In genomic region chr16:18386972-18387371, GRCm38 (mm10) we compare ENCODE assay signal across 10 mouse cellular contexts. TPM values are rescaled to one million over a fixed set of nuclear protein-coding genes. Genes with fewer than 3 reads are reported as not detected.
DNase-seq lines count a peak whose midpoint lies in the region; ATAC-seq and TF ChIP-seq lines count a peak whose summit lies in the region.
"Had no signal": no experiment of that assay in that cellular context is flagged by ENCODE, and none has a peak within 500 bp of the region (broad histone marks: within the 10 kb centered on the region; RNA-seq: fewer than 3 reads in every experiment).

No protein-coding gene starts in this region.

- H3K27ac ChIP-seq in forebrain, embryonic 10.5 days: peak overlapping the region; percentile 80
- H3K27ac ChIP-seq in forebrain, embryonic 15.5 days (replicated peaks): no peak overlapping the region
- no peak overlapping the region for H3K27ac ChIP-seq in hindbrain, embryonic 12.5 days
- H3K27ac ChIP-seq in liver, postnatal 0 days (ENCODE audit: low read depth): peak overlapping the region; percentile 53
- no peak overlapping the region for H3K27ac ChIP-seq in forebrain, embryonic 13.5 days

- H3K9ac ChIP-seq in forebrain, embryonic 15.5 days (replicated peaks): no peak overlapping the region
- 0 out of 2 replicates have a peak overlapping the region, but pooled peaks have one; percentile 39 for H3K9ac ChIP-seq in hindbrain, embryonic 12.5 days
- H3K9ac ChIP-seq in liver, postnatal 0 days (replicated peaks): no peak overlapping the region
- no peak overlapping the region for H3K9ac ChIP-seq in forebrain, embryonic 13.5 days

- no peak for TF ChIP-seq EP300 in liver, postnatal 0 days (IDR thresholded peaks at IDR 0.05; ENCODE audit: low read depth)

- no peak for ATAC-seq in forebrain, embryonic 15.5 days (replicated peaks)
- ATAC-seq in hindbrain, embryonic 12.5 days (ENCODE audit: low FRiP score): no peak
- ATAC-seq in liver, postnatal 0 days: no peak
- no peak for ATAC-seq in forebrain, embryonic 13.5 days
- ATAC-seq: intestine, embryonic 16.5 days had no signal

- TF ChIP-seq CTCF in liver, postnatal 0 days (IDR thresholded peaks at IDR 0.05; ENCODE audit: low read depth): no peak

- 62% methylated on average over 3 of the region's 3 CpGs for WGBS in forebrain, embryonic 10.5 days
- WGBS in forebrain, embryonic 15.5 days: 60% methylated on average over 3 of the region's 3 CpGs
- 41% methylated on average over 3 of the region's 3 CpGs for WGBS in hindbrain, embryonic 12.5 days
- WGBS in liver, postnatal 0 days (ENCODE audit: insufficient replicate concordance): 50% methylated on average over 3 of the region's 3 CpGs
- 57% methylated on average over 3 of the region's 3 CpGs for WGBS in forebrain, embryonic 13.5 days

- no peak overlapping the region for H3K4me3 ChIP-seq in forebrain, embryonic 10.5 days
- H3K4me3 ChIP-seq in forebrain, embryonic 15.5 days: no peak overlapping the region
- H3K4me3 ChIP-seq in hindbrain, embryonic 12.5 days: no peak overlapping the region
- no peak overlapping the region for H3K4me3 ChIP-seq in liver, postnatal 0 days (ENCODE audit: low read depth, low read length)
- H3K4me3 ChIP-seq in forebrain, embryonic 13.5 days: no peak overlapping the region

- H3K9me3 ChIP-seq in forebrain, embryonic 10.5 days: no peaks in the 10 kb centered on the region
- H3K9me3 ChIP-seq in forebrain, embryonic 15.5 days: no peaks in the 10 kb centered on the region
- no peaks in the 10 kb centered on the region for H3K9me3 ChIP-seq in hindbrain, embryonic 12.5 days (replicated peaks)
- H3K9me3 ChIP-seq in liver, postnatal 0 days (ENCODE audit: low read length): no peaks in the 10 kb centered on the region
- H3K9me3 ChIP-seq in forebrain, embryonic 13.5 days (replicated peaks): no peaks in the 10 kb centered on the region

- no peak overlapping the region for H3K4me2 ChIP-seq in forebrain, embryonic 15.5 days (replicated peaks)
- H3K4me2 ChIP-seq in hindbrain, embryonic 12.5 days (replicated peaks): no peak overlapping the region
- H3K4me2 ChIP-seq in liver, postnatal 0 days (ENCODE audit: low read depth, low read length): no peak overlapping the region
- H3K4me2 ChIP-seq in forebrain, embryonic 13.5 days: no peak overlapping the region

- H3K36me3 ChIP-seq in forebrain, embryonic 10.5 days (replicated peaks): no peaks in the 10 kb centered on the region; the same call in none of the 2 replicates
- H3K36me3 ChIP-seq in forebrain, embryonic 15.5 days: no peaks in the 10 kb centered on the region
- no peaks in the 10 kb centered on the region for H3K36me3 ChIP-seq in hindbrain, embryonic 12.5 days
- no peaks in the 10 kb centered on the region for H3K36me3 ChIP-seq in liver, postnatal 0 days (replicated peaks; ENCODE audit: insufficient read depth, low read length)
- H3K36me3 ChIP-seq in forebrain, embryonic 13.5 days (ENCODE audit: poor library complexity, severe bottlenecking): no peaks in the 10 kb centered on the region

- peaks cover 89% of the 10 kb centered on the region for H3K4me1 ChIP-seq in forebrain, embryonic 10.5 days
- H3K4me1 ChIP-seq in forebrain, embryonic 15.5 days: peaks cover 50% of the 10 kb centered on the region
- H3K4me1 ChIP-seq in hindbrain, embryonic 12.5 days: peaks cover 79% of the 10 kb centered on the region
- peaks cover 34% of the 10 kb centered on the region for H3K4me1 ChIP-seq in liver, postnatal 0 days (ENCODE audit: insufficient read depth)
- peaks cover 66% of the 10 kb centered on the region for H3K4me1 ChIP-seq in forebrain, embryonic 13.5 days

- no peaks in the 10 kb centered on the region for H3K27me3 ChIP-seq in forebrain, embryonic 10.5 days (ENCODE audit: poor library complexity, severe bottlenecking)
- no peaks in the 10 kb centered on the region for H3K27me3 ChIP-seq in forebrain, embryonic 15.5 days
- H3K27me3 ChIP-seq in hindbrain, embryonic 12.5 days: no peaks in the 10 kb centered on the region
- no peaks in the 10 kb centered on the region for H3K27me3 ChIP-seq in liver, postnatal 0 days (ENCODE audit: insufficient read depth, low read length)
- no peaks in the 10 kb centered on the region for H3K27me3 ChIP-seq in forebrain, embryonic 13.5 days

- no peak for DNase-seq in forebrain, embryonic 10.5 days (ENCODE audit: extremely low spot score, low spot score)
- DNase-seq in spleen, postnatal 4 days (ENCODE audit: low spot score in 2 of 2): peak; percentile 13 to 62
- DNase-seq in spleen, postnatal 36 days (ENCODE audit: low spot score in 2 of 2): no peak
- peak; percentile 11 for DNase-seq in liver, postnatal 0 days
- no peak for DNase-seq in left cerebral cortex, adult 9 months (ENCODE audit: low spot score in 2 of 2)
- DNase-seq: layer of hippocampus, adult 9-11 months had no signal

RNA-seq across cellular contexts. Expression of gene Arvcf, which starts 39.0 kb away (rescaled TPM):
- polyA plus RNA-seq in forebrain, embryonic 10.5 days (2016; fragmentation: Nextera tagmentation; extraction: Ambion mirVana): 116 TPM in 2 replicates
- polyA plus RNA-seq in forebrain, embryonic 15.5 days (2015; fragmentation: Nextera tagmentation; extraction: Ambion mirVana): 63.3 and 72.0 TPM in 2 replicates
- 105 and 119 TPM in 2 replicates for polyA plus RNA-seq in hindbrain, embryonic 12.5 days (2016; fragmentation: Nextera tagmentation; extraction: Ambion mirVana)
- 7.0 and 9.7 TPM in 2 replicates for polyA plus RNA-seq in liver, postnatal 0 days (2015; fragmentation: Nextera tagmentation; extraction: Ambion mirVana)
- polyA plus RNA-seq in forebrain, embryonic 13.5 days (2015; fragmentation: Nextera tagmentation; extraction: Ambion mirVana): 77.2 and 95.0 TPM in 2 replicates

RNA-seq across cellular contexts. Expression of gene Tango2, which starts 39.1 kb away (rescaled TPM):
- polyA plus RNA-seq in forebrain, embryonic 10.5 days (2016; fragmentation: Nextera tagmentation; extraction: Ambion mirVana): 35.7 and 37.1 TPM in 2 replicates
- 76.5 and 78.1 TPM in 2 replicates for polyA plus RNA-seq in forebrain, embryonic 15.5 days (2015; fragmentation: Nextera tagmentation; extraction: Ambion mirVana)
- polyA plus RNA-seq in hindbrain, embryonic 12.5 days (2016; fragmentation: Nextera tagmentation; extraction: Ambion mirVana): 48.2 and 50.5 TPM in 2 replicates
- polyA plus RNA-seq in liver, postnatal 0 days (2015; fragmentation: Nextera tagmentation; extraction: Ambion mirVana): 54.1 and 61.1 TPM in 2 replicates
- 59.2 and 63.2 TPM in 2 replicates for polyA plus RNA-seq in forebrain, embryonic 13.5 days (2015; fragmentation: Nextera tagmentation; extraction: Ambion mirVana)

RNA-seq across cellular contexts. Expression of gene Txnrd2, which starts 39.2 kb away (rescaled TPM):
- 31.6 and 35.1 TPM in 2 replicates for polyA plus RNA-seq in forebrain, embryonic 10.5 days (2016; fragmentation: Nextera tagmentation; extraction: Ambion mirVana)
- 24.2 and 26.3 TPM in 2 replicates for polyA plus RNA-seq in forebrain, embryonic 15.5 days (2015; fragmentation: Nextera tagmentation; extraction: Ambion mirVana)
- 20.2 and 20.3 TPM in 2 replicates for polyA plus RNA-seq in hindbrain, embryonic 12.5 days (2016; fragmentation: Nextera tagmentation; extraction: Ambion mirVana)
- polyA plus RNA-seq in liver, postnatal 0 days (2015; fragmentation: Nextera tagmentation; extraction: Ambion mirVana): 51.2 and 53.3 TPM in 2 replicates
- 23.4 and 25.1 TPM in 2 replicates for polyA plus RNA-seq in forebrain, embryonic 13.5 days (2015; fragmentation: Nextera tagmentation; extraction: Ambion mirVana)

RNA-seq across cellular contexts. Expression of gene Comt, which starts 39.7 kb away (rescaled TPM):
- polyA plus RNA-seq in forebrain, embryonic 10.5 days (2016; fragmentation: Nextera tagmentation; extraction: Ambion mirVana): 58.1 and 60.1 TPM in 2 replicates
- polyA plus RNA-seq in forebrain, embryonic 15.5 days (2015; fragmentation: Nextera tagmentation; extraction: Ambion mirVana): 83.0 and 84.4 TPM in 2 replicates
- 58.4 and 60.3 TPM in 2 replicates for polyA plus RNA-seq in hindbrain, embryonic 12.5 days (2016; fragmentation: Nextera tagmentation; extraction: Ambion mirVana)
- polyA plus RNA-seq in liver, postnatal 0 days (2015; fragmentation: Nextera tagmentation; extraction: Ambion mirVana): 100 and 125 TPM in 2 replicates
- 64.0 and 70.1 TPM in 2 replicates for polyA plus RNA-seq in forebrain, embryonic 13.5 days (2015; fragmentation: Nextera tagmentation; extraction: Ambion mirVana)

Comparison
In these comparisons a context has a peak if more than half of its experiments do, and no peak if none do; other contexts are left out.
1. DNase-seq: peak in spleen, postnatal 4 days (2 of 2) and liver, postnatal 0 days (single experiment); none in forebrain, embryonic 10.5 days (single experiment), spleen, postnatal 36 days (0 of 2) and left cerebral cortex, adult 9 months (0 of 2).
2. H3K27ac ChIP-seq: peak in forebrain, embryonic 10.5 days (single experiment) and liver, postnatal 0 days (single experiment); none in forebrain, embryonic 15.5 days (single experiment), hindbrain, embryonic 12.5 days (single experiment) and forebrain, embryonic 13.5 days (single experiment).